Mouse (Mus musculus) hindbrain, postnatal 0 days (tissue): ENCODE measurements around the gene Emb. TPM values are rescaled to one million over a fixed set of nuclear protein-coding genes. Genes with fewer than 3 reads are reported as not detected.
A peak's percentile ranks its signal among the peaks of the same experiment; 100 is the strongest.

Source experiments
- ATAC-seq: fragments of 200-750 bp; cut with Nextera tagmentation; 2 replicates; pipeline ENCODE4 v1.8.0; 2017; ENCODE audit warnings: mild to moderate bottlenecking, moderate TSS enrichment, moderate library complexity
- DNase-seq: peaks from one replicate; pipeline ENCODE4 v3.0.0-alpha.2; 2015; ENCODE audit warnings: low spot score
- H3K27ac ChIP-seq: fragments of 300-500 bp; sonication (generic); 2 replicates; pipeline ENCODE4 v1.5.1; 2014; ENCODE audit warnings: mild to moderate bottlenecking
- H3K27me3 ChIP-seq: fragments of 300-500 bp; sonication (generic); 2 replicates; pipeline ENCODE4 v1.6.1; 2014; ENCODE audit warnings: low read length, mixed read lengths; ENCODE audit not compliant: insufficient read depth
- H3K36me3 ChIP-seq: fragments of 300-500 bp; sonication (generic); 2 replicates; pipeline ENCODE4 v1.6.1; 2014; ENCODE audit warnings: low read length, mixed read lengths; ENCODE audit not compliant: insufficient read depth
- H3K4me1 ChIP-seq: fragments of 300-500 bp; sonication (generic); 2 replicates; pipeline ENCODE4 v1.6.1; 2014; ENCODE audit warnings: antibody characterized with exemption, low read length, mixed read lengths; ENCODE audit not compliant: insufficient read depth
- H3K4me2 ChIP-seq: fragments of 300-500 bp; sonication (generic); 2 replicates; pipeline ENCODE4 v1.6.1; 2014; ENCODE audit warnings: low read depth, mild to moderate bottlenecking, low read length, moderate library complexity, mixed read lengths
- H3K4me3 ChIP-seq: fragments of 300-500 bp; sonication (generic); 2 replicates; pipeline ENCODE4 v1.5.1; 2014; ENCODE audit warnings: low read length
- H3K9ac ChIP-seq: fragments of 300-500 bp; sonication (generic); replicated peaks from 2 replicates; pipeline ENCODE4 v1.6.1; 2014; ENCODE audit warnings: mild to moderate bottlenecking, low read length, moderate library complexity, mixed read lengths
- H3K9me3 ChIP-seq: fragments of 300-500 bp; sonication (generic); 2 replicates; pipeline ENCODE4 v1.6.1; 2016; ENCODE audit warnings: low read length, mixed read lengths
- CTCF ChIP-seq: IDR thresholded peaks from 2 replicates; pipeline ENCODE4 v1.5.1; 2016; ENCODE audit warnings: antibody characterized with exemption, control low read depth, low read depth
- WGBS: fragments of 180-500 bp; shearing (Covaris S2); extraction: QIAGEN DNeasy Blood & Tissue Kit; methylation state at CpG from one replicate; pipeline ENCODE4 v1.1.7; 2014; 5-methylcytosine and 5-hydroxymethylcytosine counted together
- polyA plus RNA-seq: library from polyadenylated mRNA; unstranded; fragments of >200 nt; fragmentation: Nextera tagmentation; extraction: Ambion mirVana; gene quantifications from 2 replicates; pipeline ENCODE4 v1.2.1, GENCODE M21; 2015
- total RNA-seq: library from RNA; depleted of rRNA; stranded (reverse); fragments of >200 nt; gene quantifications from 2 replicates; pipeline ENCODE4 v1.2.3, GENCODE M21; 2014

Gene Emb
- total and polyA plus RNA-seq, 2 experiments from 2014 or later: 10.8 to 18.1 TPM

DNA sequence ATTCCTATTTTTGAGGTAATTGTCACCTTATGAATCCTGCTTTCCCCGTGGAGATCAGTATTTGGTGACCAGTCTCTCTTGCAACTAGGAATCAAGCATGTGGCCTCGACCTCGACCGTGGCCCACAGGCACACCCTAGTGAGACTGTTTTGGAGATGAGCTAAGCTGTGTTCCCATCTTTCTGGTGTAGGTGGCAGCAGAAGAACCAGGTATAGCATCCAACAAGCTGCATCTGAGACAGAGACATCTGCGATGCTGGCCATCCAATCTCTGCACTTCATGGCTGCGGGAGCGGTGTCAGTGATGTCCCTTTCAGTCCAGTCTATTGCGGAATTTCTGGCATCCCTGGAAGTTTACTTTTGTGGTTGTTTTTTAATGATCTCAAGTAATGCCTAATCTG lies 2.3 kb upstream of the Emb start:
- no peak for TF ChIP-seq CTCF
- no peak for DNase-seq
- Histone ChIP-seq H3K36me3 (no peaks in the 10 kb centered on the region), H3K9me3 (no peaks in the 10 kb centered on the region), H3K27ac (no peak overlapping the region), H3K9ac (no peak overlapping the region), H3K4me3 (no peak overlapping the region), H3K27me3 (no peaks in the 10 kb centered on the region), H3K4me1 (no peaks in the 10 kb centered on the region), H3K4me2 (no peak overlapping the region)
- no peak for ATAC-seq
- 97% methylated on average over 8 of the region's 8 CpGs for WGBS

DNA sequence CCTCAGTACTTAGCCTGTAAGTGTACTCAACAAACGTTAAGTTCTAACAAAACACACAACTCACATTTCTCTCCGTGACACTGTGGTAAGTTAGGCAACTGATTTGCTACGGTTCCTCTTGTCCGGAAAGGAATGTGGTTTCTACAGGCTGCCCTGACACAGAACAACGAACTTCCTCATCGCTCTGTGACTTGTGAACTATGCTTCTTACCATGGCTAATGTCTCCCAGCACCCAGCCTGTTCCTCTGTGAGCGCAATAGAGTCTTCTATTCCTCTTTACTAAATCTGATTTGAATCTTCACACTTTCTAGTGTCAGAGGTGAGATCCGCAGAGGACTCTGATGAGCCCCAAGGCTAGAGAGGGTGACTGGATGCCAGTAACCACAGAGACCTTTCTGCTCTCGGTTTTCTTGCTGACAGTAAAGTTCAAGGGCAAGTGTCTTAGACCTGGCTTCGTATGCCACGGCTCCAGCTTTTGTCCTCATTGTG lies 3.1 kb downstream of the Emb start:
- TF ChIP-seq CTCF: no peak

DNA sequence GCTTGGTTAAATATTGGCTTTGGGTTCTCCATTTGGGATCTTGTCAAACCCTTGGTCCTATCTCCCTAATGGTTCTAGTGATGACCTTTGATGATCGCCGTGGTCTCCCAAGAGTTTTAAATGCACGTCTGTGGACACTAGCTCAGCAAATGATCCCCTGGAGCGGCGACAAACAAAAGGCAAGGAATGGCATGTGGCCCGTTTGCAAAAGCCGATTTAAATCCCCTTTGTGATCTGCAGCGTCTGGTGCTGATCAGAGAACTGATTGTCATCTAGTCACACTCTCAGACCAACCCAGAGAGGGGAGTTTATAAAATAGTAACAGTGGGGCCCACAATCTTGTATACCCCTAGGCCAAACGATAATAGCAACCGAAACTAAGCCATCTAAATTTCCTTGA lies 7.1 kb downstream of the Emb start:
- DNase-seq (no peak), ATAC-seq (no peak)
- Histone ChIP-seq H3K27me3 (no peaks in the 10 kb centered on the region), H3K9ac (no peak overlapping the region), H3K4me2 (no peak overlapping the region), H3K4me1 (no peaks in the 10 kb centered on the region), H3K9me3 (no peaks in the 10 kb centered on the region), H3K27ac (no peak overlapping the region), H3K4me3 (no peak overlapping the region), H3K36me3 (no peaks in the 10 kb centered on the region)
- WGBS: 12% methylated on average over 10 of the region's 10 CpGs
- no peak for TF ChIP-seq CTCF

More for the DNA sequence above, 3.1 kb downstream of the Emb start:
- Histone ChIP-seq H3K36me3 (no peaks in the 10 kb centered on the region), H3K9me3 (no peaks in the 10 kb centered on the region), H3K27ac (no peak overlapping the region), H3K4me3 (no peak overlapping the region), H3K4me2 (no peak overlapping the region), H3K27me3 (no peaks in the 10 kb centered on the region), H3K4me1 (no peaks in the 10 kb centered on the region), H3K9ac (no peak overlapping the region)
- DNase-seq (no peak), ATAC-seq (no peak)
- WGBS: 37% methylated on average over 11 of the region's 11 CpGs

DNA sequence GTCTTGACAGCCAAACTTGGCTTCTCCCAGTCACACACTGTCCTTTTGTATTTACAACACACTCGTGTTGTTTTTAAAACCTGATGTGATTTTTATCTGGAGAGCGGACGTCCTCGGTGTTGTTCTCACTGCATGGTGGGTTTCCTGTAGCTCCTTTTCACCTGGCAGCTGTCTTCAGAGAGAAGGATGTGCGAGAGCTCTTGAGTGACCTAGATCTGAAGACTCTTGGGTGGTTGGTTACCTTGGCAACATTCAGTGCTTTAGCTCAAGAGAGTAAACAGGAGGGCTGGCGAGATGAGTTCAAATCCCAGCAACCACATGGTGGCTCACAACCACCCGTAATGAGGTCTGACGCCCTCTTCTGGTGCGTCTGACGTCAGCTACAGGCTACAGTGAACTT lies 7.8 kb downstream of the Emb start:
- Histone ChIP-seq H3K4me3 (no peak overlapping the region), H3K4me2 (no peak overlapping the region), H3K36me3 (no peaks in the 10 kb centered on the region), H3K27ac (no peak overlapping the region), H3K9me3 (no peaks in the 10 kb centered on the region), H3K27me3 (no peaks in the 10 kb centered on the region), H3K9ac (no peak overlapping the region), H3K4me1 (no peaks in the 10 kb centered on the region)
- WGBS: 14% methylated on average over 10 of the region's 10 CpGs
- DNase-seq (peak; percentile 41), ATAC-seq (no peak)
- TF ChIP-seq CTCF: no peak

DNA sequence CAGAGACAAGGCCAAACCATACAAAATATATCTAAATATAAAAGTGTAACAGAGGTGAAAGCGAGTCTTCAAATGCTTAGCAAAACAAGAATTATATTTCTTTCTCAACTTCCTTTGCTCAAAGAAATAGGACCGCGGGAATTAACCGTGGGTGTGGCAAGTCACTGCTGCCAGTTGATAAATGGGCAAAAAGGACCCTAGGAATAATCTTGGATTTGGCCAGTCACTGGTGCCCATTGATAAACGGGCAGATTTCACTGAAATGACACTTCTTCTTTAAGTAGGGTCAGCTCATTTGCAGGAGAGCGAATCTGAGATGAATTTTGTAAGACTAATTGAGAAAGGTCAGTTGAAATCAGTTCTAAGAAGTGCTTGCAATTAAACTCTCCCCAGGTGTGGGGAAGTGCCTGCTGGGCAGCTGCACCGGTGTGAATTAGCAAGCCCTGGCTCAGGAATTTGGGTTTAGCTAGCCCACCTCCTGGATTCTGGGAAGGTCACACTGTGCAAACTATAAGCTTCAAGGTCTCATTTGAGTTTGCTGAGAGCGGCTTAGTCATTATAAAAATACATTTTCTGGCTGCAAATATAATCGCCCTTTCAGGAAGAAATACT lies 8.5 kb downstream of the Emb start:
- no peaks in the 10 kb centered on the region for H3K9me3 ChIP-seq

DNA sequence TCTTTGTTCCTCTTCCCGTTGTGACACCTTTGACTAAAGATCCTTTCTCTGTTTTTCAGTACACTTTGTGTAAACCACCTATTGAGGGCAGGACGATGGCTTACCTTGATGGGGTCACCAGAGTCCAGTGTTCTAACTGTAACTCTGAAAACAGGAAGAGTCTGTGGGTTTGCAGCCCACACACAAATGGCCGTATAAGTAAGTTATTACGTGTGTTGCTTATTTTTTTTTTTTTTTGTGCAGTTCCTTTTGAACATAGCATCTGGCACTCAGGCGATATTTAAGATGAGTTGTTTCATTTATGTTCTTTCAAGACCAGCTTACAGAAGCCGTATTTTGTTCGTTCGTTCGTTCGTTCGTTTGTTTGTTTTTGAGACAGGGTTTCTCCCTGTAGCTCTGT lies 9.3 kb downstream of the Emb start:
- Histone ChIP-seq H3K9ac (no peak overlapping the region), H3K36me3 (no peaks in the 10 kb centered on the region), H3K4me3 (no peak overlapping the region), H3K4me2 (no peak overlapping the region), H3K27ac (no peak overlapping the region), H3K4me1 (no peaks in the 10 kb centered on the region), H3K9me3 (no peaks in the 10 kb centered on the region), H3K27me3 (no peaks in the 10 kb centered on the region)
- DNase-seq (no peak), ATAC-seq (no peak)
- 77% methylated on average over 11 of the region's 11 CpGs for WGBS
- TF ChIP-seq CTCF: no peak

More for the DNA sequence above, 8.5 kb downstream of the Emb start:
- Histone ChIP-seq H3K4me2 (no peak overlapping the region), H3K27me3 (no peaks in the 10 kb centered on the region), H3K4me1 (no peaks in the 10 kb centered on the region), H3K36me3 (no peaks in the 10 kb centered on the region), H3K4me3 (no peak overlapping the region), H3K27ac (no peak overlapping the region), H3K9ac (no peak overlapping the region)
- TF ChIP-seq CTCF: no peak
- DNase-seq: no peak
- 34% methylated on average over 9 of the region's 9 CpGs for WGBS
- no peak for ATAC-seq

DNA sequence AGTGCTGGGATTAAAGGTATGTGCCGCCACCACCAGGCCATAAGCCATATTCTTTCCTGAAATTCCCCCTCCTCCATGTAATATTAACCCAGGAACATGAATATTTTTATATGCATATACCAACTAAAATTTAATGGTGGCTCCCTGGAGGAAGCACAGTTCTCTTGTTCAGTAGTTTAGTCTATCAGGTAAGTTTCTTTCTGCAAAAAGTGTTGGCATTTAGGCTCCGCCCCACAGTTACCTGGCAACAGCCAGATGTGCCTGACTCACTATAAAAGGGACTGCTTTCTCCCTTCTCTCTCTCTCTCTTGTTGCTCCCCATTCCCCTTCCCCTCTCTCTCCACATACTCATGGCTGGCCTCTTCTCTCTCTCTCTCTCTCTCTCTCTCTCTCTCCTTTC lies 9.8 kb downstream of the Emb start:
- WGBS: 96% methylated on average over 2 of the region's 2 CpGs
- Histone ChIP-seq H3K4me3 (no peak overlapping the region), H3K9ac (no peak overlapping the region), H3K36me3 (no peaks in the 10 kb centered on the region), H3K4me2 (no peak overlapping the region), H3K27ac (no peak overlapping the region), H3K27me3 (no peaks in the 10 kb centered on the region), H3K9me3 (no peaks in the 10 kb centered on the region), H3K4me1 (no peaks in the 10 kb centered on the region)
- TF ChIP-seq CTCF: no peak
- no peak for ATAC-seq
- no peak for DNase-seq
